Mouse (Mus musculus) liver, embryonic 16.5 days (tissue): Measurements from ENCODE around the gene Adcy10. TPM values are rescaled to one million over a fixed set of nuclear protein-coding genes. Genes with fewer than 3 reads are reported as not detected.
A peak's percentile ranks its signal among the peaks of the same experiment; 100 is the strongest.

ENCODE experiments used
- ATAC-seq: fragments of 200-750 bp; cut with Nextera tagmentation; 2 replicates; pipeline ENCODE4 v1.8.0; 2017; ENCODE audit warnings: low read depth, mild to moderate bottlenecking, moderate number of reproducible peaks, moderate library complexity
- H3K27ac ChIP-seq: fragments of 300-500 bp; sonication (generic); 2 replicates; pipeline ENCODE4 v1.5.1; 2014; ENCODE audit warnings: mild to moderate bottlenecking, low read length
- H3K27me3 ChIP-seq: fragments of 300-500 bp; sonication (generic); 2 replicates; pipeline ENCODE4 v1.6.1; 2014; ENCODE audit warnings: low read depth, low read length, mixed read lengths; ENCODE audit not compliant: control insufficient read depth, insufficient read depth
- H3K36me3 ChIP-seq: fragments of 300-500 bp; sonication (generic); 2 replicates; pipeline ENCODE4 v1.6.1; 2014; ENCODE audit warnings: mild to moderate bottlenecking; ENCODE audit not compliant: control insufficient read depth, insufficient read depth
- H3K4me1 ChIP-seq: fragments of 300-500 bp; sonication (generic); 2 replicates; pipeline ENCODE4 v1.6.1; 2014; ENCODE audit warnings: low read depth, low read length, mixed read lengths; ENCODE audit not compliant: control insufficient read depth
- H3K4me2 ChIP-seq: fragments of 300-500 bp; sonication (generic); 2 replicates; pipeline ENCODE4 v1.6.1; 2014; ENCODE audit warnings: low read depth, low read length, mixed read lengths
- H3K4me3 ChIP-seq: fragments of 300-500 bp; sonication (generic); 2 replicates; pipeline ENCODE4 v1.5.1; 2014; ENCODE audit warnings: low read depth, mild to moderate bottlenecking, low read length
- H3K9ac ChIP-seq: fragments of 300-500 bp; sonication (generic); 2 replicates; pipeline ENCODE4 v1.6.1; 2014; ENCODE audit warnings: low read depth, low read length
- H3K9me3 ChIP-seq: fragments of 300-500 bp; sonication (generic); replicated peaks from 2 replicates; pipeline ENCODE4 v1.6.1; 2016; ENCODE audit warnings: low read length; ENCODE audit not compliant: control insufficient read depth
- WGBS: fragments of 180-500 bp; shearing (Covaris S2); extraction: QIAGEN DNeasy Blood & Tissue Kit; methylation state at CpG from one replicate; pipeline ENCODE4 v1.1.7; 2014; ENCODE audit not compliant: insufficient replicate concordance; 5-methylcytosine and 5-hydroxymethylcytosine counted together
- polyA plus RNA-seq: library from polyadenylated mRNA; unstranded; fragments of >200 nt; fragmentation: Nextera tagmentation; extraction: Ambion mirVana; gene quantifications from 2 replicates; pipeline ENCODE4 v1.2.1, GENCODE M21; 2015

Adcy10 gene
- polyA plus RNA-seq, 1 experiment from 2014 or later, result 0.11 TPM

DNA sequence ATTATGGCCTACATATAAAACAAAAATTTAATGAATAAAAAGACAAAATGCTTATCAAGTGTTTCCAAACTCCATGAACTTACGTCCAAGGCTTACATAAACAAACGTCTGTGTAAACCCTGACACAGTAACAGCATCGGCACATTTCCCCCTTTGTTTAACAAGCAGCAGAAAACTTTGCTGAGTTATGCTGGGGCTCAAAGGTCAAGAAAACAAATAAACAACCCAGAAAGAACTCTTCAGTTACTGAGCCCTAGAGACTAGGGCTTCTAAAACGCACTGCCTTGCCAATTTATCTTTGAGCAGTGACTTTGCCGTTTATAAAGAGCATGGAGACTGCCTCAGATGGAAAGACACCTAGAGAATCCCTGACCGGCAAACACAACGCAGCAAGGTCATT is 131.7 kb downstream of the Adcy10 start:
- H3K27ac ChIP-seq, result peak overlapping the region; percentile 43
- no peaks in the 10 kb centered on the region for H3K36me3 ChIP-seq
- no peaks in the 10 kb centered on the region for H3K9me3 ChIP-seq
- peak; percentile 22; the same call in 1 of the 2 replicates for ATAC-seq
- H3K4me1 ChIP-seq, result peaks cover 11% of the 10 kb centered on the region
- 37% methylated on average over 7 of the region's 7 CpGs for WGBS
- peak overlapping the region; percentile 1; the same call in 1 of the 2 replicates for H3K4me2 ChIP-seq
- no peaks in the 10 kb centered on the region for H3K27me3 ChIP-seq
- H3K9ac ChIP-seq, result no peak overlapping the region
- H3K4me3 ChIP-seq, result no peak overlapping the region

DNA sequence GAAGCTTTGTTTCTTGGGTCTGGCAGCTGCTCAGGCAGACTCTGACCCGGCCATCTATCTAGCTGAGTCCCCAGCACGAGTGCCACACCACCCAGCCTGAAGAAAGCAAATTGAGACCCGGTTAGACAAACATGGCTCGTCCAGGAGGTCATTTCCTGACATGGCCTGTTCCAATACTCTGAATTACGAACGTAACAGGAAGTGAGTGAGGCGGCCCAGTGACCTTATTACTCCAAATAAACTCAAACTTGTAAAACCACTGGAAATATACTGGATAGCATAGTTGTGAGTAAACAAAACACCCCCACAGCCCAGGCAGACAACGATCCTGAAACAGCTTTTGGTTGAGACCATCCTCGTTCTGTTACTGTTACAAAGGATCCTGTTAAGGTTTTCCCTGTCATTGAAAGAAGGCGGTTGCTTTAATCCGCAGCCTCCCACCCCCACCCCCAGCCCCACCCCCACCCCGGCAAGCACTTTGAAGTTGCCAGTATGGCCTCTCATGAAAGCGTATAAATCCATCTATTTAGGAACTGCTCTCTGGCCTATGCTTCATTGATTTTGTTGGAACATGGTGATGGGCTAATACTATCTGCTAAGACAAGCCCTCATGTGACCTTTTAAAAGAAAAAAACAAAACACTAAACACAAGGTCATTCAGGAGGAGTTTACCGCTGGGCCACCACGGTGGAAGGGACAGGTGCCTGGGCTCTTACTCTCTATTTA is 132.3 kb downstream of the Adcy10 start:
- Histone ChIP-seq H3K27ac (peak overlapping the region; percentile 43), H3K9me3 (no peaks in the 10 kb centered on the region), H3K9ac (no peak overlapping the region), H3K4me1 (peaks cover 11% of the 10 kb centered on the region), H3K27me3 (no peaks in the 10 kb centered on the region), H3K36me3 (no peaks in the 10 kb centered on the region), H3K4me2 (peak overlapping the region; percentile 1; the same call in 1 of the 2 replicates), H3K4me3 (no peak overlapping the region)
- peak; percentile 82 for ATAC-seq
- 29% methylated on average over 15 of the region's 15 CpGs for WGBS

DNA sequence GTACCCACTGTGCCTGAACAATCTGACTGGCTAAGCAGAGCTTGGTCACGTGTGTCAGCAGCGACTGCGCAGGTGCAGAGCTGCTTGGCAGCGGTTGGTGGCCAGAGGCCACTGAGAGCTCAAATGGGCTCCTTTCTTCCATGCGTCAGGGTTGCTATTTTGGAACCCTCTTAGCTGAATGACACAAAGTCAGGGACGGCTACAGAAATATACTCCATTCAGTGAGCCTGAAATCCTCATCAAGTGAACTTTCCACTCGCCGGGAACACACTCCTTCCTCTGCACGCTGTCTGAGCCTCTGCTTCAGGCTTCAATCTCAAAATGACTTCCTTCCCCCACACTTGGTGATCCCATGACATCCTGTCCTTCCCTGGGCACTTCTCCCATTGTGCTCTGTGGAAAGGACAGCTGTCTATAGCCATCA is 133.2 kb downstream of the Adcy10 start:
- H3K36me3 ChIP-seq, result no peaks in the 10 kb centered on the region
- ATAC-seq, result no peak
- H3K4me3 ChIP-seq, result no peak overlapping the region
- H3K4me2 ChIP-seq, result no peak overlapping the region
- 55% methylated on average over 9 of the region's 9 CpGs for WGBS
- no peak overlapping the region for H3K9ac ChIP-seq
- peaks cover 11% of the 10 kb centered on the region for H3K4me1 ChIP-seq
- H3K27me3 ChIP-seq, result no peaks in the 10 kb centered on the region
- peak overlapping the region; percentile 43 for H3K27ac ChIP-seq
- no peaks in the 10 kb centered on the region for H3K9me3 ChIP-seq

DNA sequence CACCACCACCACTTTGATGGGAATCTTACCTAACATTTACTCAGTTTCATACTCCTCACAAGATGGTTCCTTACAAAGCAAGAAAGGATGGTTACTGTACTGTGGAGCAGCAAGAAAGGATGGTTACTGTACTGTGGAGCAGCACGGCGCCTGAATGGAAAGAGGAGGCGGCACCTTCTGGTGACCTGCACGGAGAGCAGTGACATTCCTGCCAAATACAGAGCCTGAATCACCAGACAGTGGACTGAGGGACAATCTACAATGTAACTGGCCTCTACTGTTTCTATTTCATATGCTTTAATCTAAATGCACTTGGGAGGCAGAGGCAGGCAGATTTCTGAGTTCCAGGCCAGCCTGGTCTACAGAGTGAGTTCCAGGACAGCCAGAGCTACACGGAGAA is 140.1 kb downstream of the Adcy10 start:
- no peak overlapping the region for H3K9ac ChIP-seq
- H3K4me1 ChIP-seq, result peaks cover 13% of the 10 kb centered on the region
- H3K36me3 ChIP-seq, result no peaks in the 10 kb centered on the region
- no peaks in the 10 kb centered on the region for H3K27me3 ChIP-seq
- H3K27ac ChIP-seq, result no peak overlapping the region
- H3K4me2 ChIP-seq, result no peak overlapping the region
- ATAC-seq, result no peak
- no peaks in the 10 kb centered on the region for H3K9me3 ChIP-seq
- WGBS, result 61% methylated on average over 5 of the region's 5 CpGs
- no peak overlapping the region for H3K4me3 ChIP-seq

DNA sequence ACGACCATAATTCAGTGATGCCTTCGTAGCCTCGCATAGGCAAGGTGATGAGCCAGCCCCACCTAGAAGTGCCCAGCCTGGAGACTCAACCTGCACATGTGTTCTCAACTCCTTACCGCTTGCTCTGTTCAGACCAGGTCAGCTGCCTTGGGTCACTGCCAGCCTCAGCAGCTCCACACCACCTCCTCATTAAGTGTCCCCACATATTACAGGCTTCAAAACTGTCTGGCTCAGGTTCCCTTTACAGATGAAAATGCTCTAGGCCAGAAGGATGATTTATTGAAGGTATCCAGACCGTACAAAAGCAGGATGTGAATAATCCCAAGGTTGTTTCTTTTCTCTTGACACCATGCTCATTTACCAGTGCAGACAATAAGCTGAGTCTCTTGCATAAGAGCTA is 140.9 kb downstream of the Adcy10 start:
- H3K27me3 ChIP-seq, result no peaks in the 10 kb centered on the region
- 71% methylated on average over 5 of the region's 5 CpGs for WGBS
- H3K4me3 ChIP-seq, result no peak overlapping the region
- no peak overlapping the region for H3K4me2 ChIP-seq
- no peaks in the 10 kb centered on the region for H3K36me3 ChIP-seq
- no peak overlapping the region for H3K27ac ChIP-seq
- H3K9me3 ChIP-seq, result no peaks in the 10 kb centered on the region
- no peak for ATAC-seq
- no peak overlapping the region for H3K9ac ChIP-seq
- peaks cover 17% of the 10 kb centered on the region for H3K4me1 ChIP-seq

Other genes with a start within 250 kb of the Adcy10 start
- gene Tiprl, start 248.2 kb upstream of the Adcy10 start, polyA plus RNA-seq, result 36.4 and 38.4 TPM in 2 replicates
- gene Gpr161, start 189.4 kb upstream of the Adcy10 start, polyA plus RNA-seq, result 0.07 and 0.11 TPM in 2 replicates
- gene Dcaf6, start 24.7 kb upstream of the Adcy10 start, polyA plus RNA-seq, result 14.9 and 17.0 TPM in 2 replicates
- 292 and 315 TPM in 2 replicates for gene Mpc2, start 24.5 kb upstream of the Adcy10 start, polyA plus RNA-seq
- 21.9 and 23.9 TPM in 2 replicates for gene Mpzl1, start 149.4 kb downstream of the Adcy10 start, polyA plus RNA-seq
- 12.1 and 12.8 TPM in 2 replicates for gene Rcsd1, start 224.6 kb downstream of the Adcy10 start, polyA plus RNA-seq